Mouse (Mus musculus) adrenal gland, postnatal 0 days (tissue): ENCODE data around the gene Apoa2. TPM values are rescaled to one million over a fixed set of nuclear protein-coding genes. Genes with fewer than 3 reads are reported as not detected.

Experiments
- polyA plus RNA-seq: library from polyadenylated mRNA; unstranded; fragments of >200 nt; fragmentation: Nextera tagmentation; extraction: Ambion mirVana; gene quantifications from 2 replicates; pipeline ENCODE4 v1.2.1, GENCODE M21; 2015

Apoa2 gene
- 476 and 741 TPM in 2 replicates for polyA plus RNA-seq

GRCm38 (mm10) chr1:171224857-171225256 is at the start of gene Apoa2:
Gene Apoa2, plus strand, starts transcription at chr1:171225054.

GRCm38 (mm10) chr1:171195887-171196397 is 28.9 kb upstream of the Apoa2 start, which contains the start of gene Pcp4l1:
Gene Pcp4l1, minus strand, starts transcription at chr1:171196268.

GRCm38 (mm10) chr1:171213801-171214496 is 10.9 kb upstream of the Apoa2 start, which contains the start of gene Nr1i3:
Gene Nr1i3, plus strand, starts transcription at chr1:171213970.

GRCm38 (mm10) chr1:171222238-171223155 is 2.4 kb upstream of the Apoa2 start, which contains the start of gene Tomm40l:
Gene Tomm40l, minus strand, starts transcription at chr1:171222514.

GRCm38 (mm10) chr1:171234126-171234525 is 9.3 kb downstream of the Apoa2 start, which contains the start of gene Fcer1g:
Gene Fcer1g, minus strand, starts transcription at chr1:171234365.

GRCm38 (mm10) chr1:171249913-171250600 is 25.2 kb downstream of the Apoa2 start, which contains the start of gene Adamts4:
Gene Adamts4, plus strand, starts transcription at chr1:171250421.

GRCm38 (mm10) chr1:171250680-171251593 is 26.1 kb downstream of the Apoa2 start, which contains the start of gene Ndufs2:
Gene Ndufs2, minus strand, starts transcription at chr1:171251388.

GRCm38 (mm10) chr1:171269848-171270572 is 45.2 kb downstream of the Apoa2 start, which contains the start of gene B4galt3:
Gene B4galt3, plus strand, starts transcription at chr1:171270328.

Other genes with a start within 250 kb of the Apoa2 start
- gene Fcgr2b, start 248.5 kb upstream of the Apoa2 start, polyA plus RNA-seq: 12.9 and 15.4 TPM in 2 replicates
- gene Fcgr4, start 206.1 kb upstream of the Apoa2 start, polyA plus RNA-seq: 5.6 and 6.3 TPM in 2 replicates
- 42.6 and 55.1 TPM in 2 replicates for gene Fcgr3, start 160.1 kb upstream of the Apoa2 start, polyA plus RNA-seq
- gene Cfap126, start 111.1 kb upstream of the Apoa2 start, polyA plus RNA-seq: 4.1 and 7.5 TPM in 2 replicates
- gene Sdhc, start 74.5 kb upstream of the Apoa2 start, polyA plus RNA-seq: 198 and 253 TPM in 2 replicates
- gene Mpz, start 74.3 kb upstream of the Apoa2 start, polyA plus RNA-seq: 9.0 and 16.4 TPM in 2 replicates
- 6.8 and 12.3 TPM in 2 replicates for gene Pcp4l1, start 28.8 kb upstream of the Apoa2 start, polyA plus RNA-seq
- 1.7 and 2.5 TPM in 2 replicates for gene Nr1i3, start 11.1 kb upstream of the Apoa2 start, polyA plus RNA-seq
- gene Tomm40l, start 2.5 kb upstream of the Apoa2 start, polyA plus RNA-seq: 24.7 and 27.6 TPM in 2 replicates
- gene Fcer1g, start 9.3 kb downstream of the Apoa2 start, polyA plus RNA-seq: 91.3 and 98.9 TPM in 2 replicates
- 2.1 and 2.6 TPM in 2 replicates for gene Adamts4, start 25.4 kb downstream of the Apoa2 start, polyA plus RNA-seq
- gene Ndufs2, start 26.3 kb downstream of the Apoa2 start, polyA plus RNA-seq: 307 and 430 TPM in 2 replicates
- 25.8 and 38.1 TPM in 2 replicates for gene B4galt3, start 45.3 kb downstream of the Apoa2 start, polyA plus RNA-seq
- gene Ppox, start 56.1 kb downstream of the Apoa2 start, polyA plus RNA-seq: 19.7 and 42.8 TPM in 2 replicates
- gene Usp21, start 62.9 kb downstream of the Apoa2 start, polyA plus RNA-seq: 27.7 and 43.9 TPM in 2 replicates
- 136 and 154 TPM in 2 replicates for gene Ufc1, start 70.0 kb downstream of the Apoa2 start, polyA plus RNA-seq
- gene Dedd, start 104.1 kb downstream of the Apoa2 start, polyA plus RNA-seq: 25.9 and 36.8 TPM in 2 replicates
- gene Nit1, start 120.6 kb downstream of the Apoa2 start, polyA plus RNA-seq: 36.4 and 71.2 TPM in 2 replicates
- 71.6 and 101 TPM in 2 replicates for gene Pfdn2, start 120.6 kb downstream of the Apoa2 start, polyA plus RNA-seq
- gene Klhdc9, start 135.7 kb downstream of the Apoa2 start, polyA plus RNA-seq: 5.3 and 6.9 TPM in 2 replicates
- gene Nectin4, start 145.0 kb downstream of the Apoa2 start, polyA plus RNA-seq: 0.19 and 0.27 TPM in 2 replicates
- gene Arhgap30, start 163.9 kb downstream of the Apoa2 start, polyA plus RNA-seq: 2.2 and 2.3 TPM in 2 replicates
- gene Usf1, start 186.3 kb downstream of the Apoa2 start, polyA plus RNA-seq: 54.5 and 56.5 TPM in 2 replicates
- 2.3 and 2.7 TPM in 2 replicates for gene Tstd1, start 193.8 kb downstream of the Apoa2 start, polyA plus RNA-seq
- gene F11r, start 212.5 kb downstream of the Apoa2 start, polyA plus RNA-seq: 56.2 and 87.2 TPM in 2 replicates